Mouse (Mus musculus) erythroblast, embryonic 14.5 days (primary cell): ENCODE results near the gene Igsf9b. TPM values are rescaled to one million over a fixed set of nuclear protein-coding genes. Genes with fewer than 3 reads are reported as not detected.

Experiments
- H3K27me3 ChIP-seq: 2 replicates; pipeline ENCODE4 v1.6.1; 2012; ENCODE audit warnings: inconsistent platforms; ENCODE audit not compliant: control insufficient read depth
- H3K36me3 ChIP-seq: 2 replicates; pipeline ENCODE4 v1.6.1; 2012; ENCODE audit warnings: mild to moderate bottlenecking, inconsistent platforms; ENCODE audit not compliant: control insufficient read depth
- H3K4me1 ChIP-seq: 2 replicates; pipeline ENCODE4 v1.6.1; 2012; ENCODE audit warnings: inconsistent platforms; ENCODE audit not compliant: control insufficient read depth
- H3K4me3 ChIP-seq: replicated peaks from 2 replicates; pipeline ENCODE3; 2012; ENCODE audit warnings: moderate library complexity, mild to moderate bottlenecking, inconsistent platforms
- H3K9me3 ChIP-seq: 2 replicates; pipeline ENCODE4 v1.6.1; 2012; ENCODE audit warnings: low read length, inconsistent platforms, mixed read lengths; ENCODE audit not compliant: control insufficient read depth
- GATA1 ChIP-seq: IDR thresholded peaks from 2 replicates; pipeline ENCODE4 v1.6.1; 2012; ENCODE audit warnings: low read length, inconsistent platforms, mixed read lengths
- TAL1 ChIP-seq: IDR thresholded peaks from 3 replicates; pipeline ENCODE4 v1.6.1; 2012; ENCODE audit warnings: low read length, inconsistent platforms, mixed read lengths
- polyA plus RNA-seq: library from polyadenylated mRNA; stranded (reverse); fragments of >175 nt; gene quantifications from 2 replicates; pipeline ENCODE4 v1.2.3, GENCODE M21; 2012

Gene Igsf9b
- polyA plus RNA-seq, 1 experiment, result not detected

DNA sequence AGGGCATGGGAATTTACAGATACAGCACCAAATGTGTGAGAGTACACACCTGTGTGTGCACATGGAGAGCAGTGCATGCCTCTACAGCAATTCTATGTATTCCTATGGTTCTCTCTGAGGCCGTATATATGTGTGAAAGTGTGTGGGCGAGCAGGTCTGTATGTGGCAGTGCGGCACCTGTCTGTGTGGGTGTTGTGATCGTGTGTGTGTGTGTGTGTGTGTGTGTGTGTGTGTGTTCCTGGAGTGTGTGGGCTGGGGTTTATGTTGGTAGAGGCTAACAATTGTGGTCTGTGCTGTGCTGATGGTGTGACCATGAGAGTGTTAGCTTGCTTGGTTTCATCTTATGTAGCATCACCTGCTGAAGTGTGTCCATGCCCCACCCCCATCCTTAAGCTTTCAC, 12.1 kb upstream of the Igsf9b start:
- no peak for TF ChIP-seq TAL1
- TF ChIP-seq GATA1, result no peak
- no peaks in the 10 kb centered on the region for H3K36me3 ChIP-seq
- H3K27me3 ChIP-seq, result no peaks in the 10 kb centered on the region
- H3K9me3 ChIP-seq, result no peaks in the 10 kb centered on the region
- no peak overlapping the region for H3K4me3 ChIP-seq
- no peaks in the 10 kb centered on the region for H3K4me1 ChIP-seq

DNA sequence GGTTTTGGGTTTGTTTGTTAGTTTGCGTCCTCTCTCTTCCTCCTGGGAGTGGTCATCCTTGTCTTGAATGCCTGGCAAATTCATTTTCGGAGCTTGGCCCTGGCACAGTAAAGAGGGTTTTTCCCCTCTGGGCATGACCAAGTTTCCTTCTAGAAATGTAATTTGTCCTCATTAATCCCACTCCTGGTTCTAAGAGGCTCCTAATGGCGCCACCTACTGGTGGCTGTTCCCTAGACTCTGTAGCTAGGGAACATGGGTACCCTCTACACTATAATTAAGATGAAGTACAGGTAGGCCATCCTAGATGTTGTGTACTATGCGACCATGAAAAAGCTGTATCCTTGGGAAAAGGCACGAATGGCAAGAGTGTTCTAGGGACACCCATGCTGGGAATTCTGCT, 11.6 kb upstream of the Igsf9b start:
- H3K4me3 ChIP-seq, result no peak overlapping the region
- TF ChIP-seq TAL1 (no peak), GATA1 (no peak)
- H3K36me3 ChIP-seq, result no peaks in the 10 kb centered on the region
- no peaks in the 10 kb centered on the region for H3K9me3 ChIP-seq
- H3K27me3 ChIP-seq, result no peaks in the 10 kb centered on the region
- H3K4me1 ChIP-seq, result no peaks in the 10 kb centered on the region

DNA sequence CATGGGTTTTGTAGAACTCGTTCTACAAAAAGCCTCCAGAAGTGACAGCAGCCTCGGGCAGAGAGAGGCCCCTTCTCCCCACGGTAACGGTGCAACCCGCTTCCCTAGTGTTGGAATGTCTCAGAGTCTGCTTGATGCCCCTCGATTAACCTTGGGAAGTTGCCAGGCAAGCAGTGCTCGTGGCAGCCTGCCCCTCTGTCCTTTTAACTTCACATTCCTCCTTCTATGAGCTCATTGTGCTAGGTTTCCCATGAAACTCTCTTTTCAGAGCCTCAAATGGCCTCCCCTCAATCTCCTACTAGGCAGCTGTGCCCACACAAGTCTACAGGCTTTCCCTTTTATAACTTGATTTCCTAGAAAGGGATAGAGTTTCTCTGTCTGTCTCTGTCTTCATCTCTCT, 10.6 kb upstream of the Igsf9b start:
- H3K27me3 ChIP-seq, result no peaks in the 10 kb centered on the region
- TF ChIP-seq GATA1 (no peak), TAL1 (no peak)
- no peaks in the 10 kb centered on the region for H3K9me3 ChIP-seq
- no peaks in the 10 kb centered on the region for H3K4me1 ChIP-seq
- H3K36me3 ChIP-seq, result no peaks in the 10 kb centered on the region
- no peak overlapping the region for H3K4me3 ChIP-seq

DNA sequence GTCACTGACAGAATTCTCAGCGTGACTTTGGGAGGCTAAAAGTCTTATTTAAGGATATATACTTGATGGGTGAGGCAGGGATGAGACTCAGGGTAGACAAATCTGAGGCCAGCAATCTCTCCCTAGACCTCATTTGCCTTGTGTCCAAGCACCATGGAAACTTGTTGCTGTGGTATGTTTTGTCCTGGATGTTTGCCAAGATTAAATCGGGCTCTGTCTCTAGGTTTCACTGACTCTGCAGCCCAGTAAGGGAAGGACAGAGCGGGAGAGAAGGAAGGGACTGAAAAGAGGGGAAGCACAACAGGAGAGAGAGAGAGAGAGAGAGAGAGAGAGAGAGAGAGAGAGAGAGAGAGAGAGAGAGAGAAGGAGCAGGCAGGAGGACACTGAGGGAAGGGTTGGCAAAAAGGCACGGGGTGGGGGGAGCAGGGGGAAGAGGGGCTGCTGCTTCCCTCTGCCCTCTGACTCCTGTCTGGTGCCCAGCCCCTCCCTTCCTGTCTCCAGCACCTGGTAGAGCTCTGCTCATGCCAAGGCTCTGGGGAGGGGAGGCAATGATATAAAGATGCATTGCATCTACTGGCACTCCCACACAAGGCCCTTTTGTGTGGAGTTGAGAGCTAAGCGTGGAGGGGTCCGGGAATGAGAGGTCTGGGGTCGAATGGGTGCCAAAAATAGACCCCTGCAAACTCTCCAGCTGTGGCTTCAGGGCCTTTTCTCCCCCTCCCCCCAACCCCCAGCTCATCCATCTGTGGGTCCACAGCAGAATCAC, 9.3 kb upstream of the Igsf9b start:
- H3K4me3 ChIP-seq, result no peak overlapping the region
- no peaks in the 10 kb centered on the region for H3K36me3 ChIP-seq
- no peaks in the 10 kb centered on the region for H3K4me1 ChIP-seq
- no peaks in the 10 kb centered on the region for H3K9me3 ChIP-seq
- H3K27me3 ChIP-seq, result no peaks in the 10 kb centered on the region
- TF ChIP-seq GATA1 (no peak), TAL1 (no peak)

DNA sequence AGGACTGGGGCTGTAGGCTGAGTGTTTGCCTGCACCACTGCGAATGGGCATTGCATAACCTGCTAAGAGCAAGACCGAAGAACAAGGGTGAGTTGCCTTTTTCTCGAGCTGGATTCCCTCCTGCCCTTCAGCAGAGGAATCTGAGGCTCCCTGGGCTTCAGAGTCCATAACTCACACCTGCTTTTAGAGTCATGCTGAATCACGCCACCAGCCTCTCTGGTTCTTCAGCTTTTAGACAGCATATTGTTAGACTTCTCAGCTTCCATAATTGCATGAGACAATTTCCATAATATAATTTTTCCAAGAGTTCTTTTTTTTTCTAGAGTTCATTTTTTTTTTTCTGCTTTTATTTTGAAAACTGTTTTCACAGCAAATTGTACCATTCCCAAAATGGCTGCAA, 4.6 kb upstream of the Igsf9b start:
- TF ChIP-seq GATA1, result no peak
- TF ChIP-seq TAL1, result no peak
- Histone ChIP-seq H3K36me3 (no peaks in the 10 kb centered on the region), H3K4me1 (no peaks in the 10 kb centered on the region), H3K27me3 (peaks cover 21% of the 10 kb centered on the region), H3K9me3 (no peaks in the 10 kb centered on the region), H3K4me3 (no peak overlapping the region)

DNA sequence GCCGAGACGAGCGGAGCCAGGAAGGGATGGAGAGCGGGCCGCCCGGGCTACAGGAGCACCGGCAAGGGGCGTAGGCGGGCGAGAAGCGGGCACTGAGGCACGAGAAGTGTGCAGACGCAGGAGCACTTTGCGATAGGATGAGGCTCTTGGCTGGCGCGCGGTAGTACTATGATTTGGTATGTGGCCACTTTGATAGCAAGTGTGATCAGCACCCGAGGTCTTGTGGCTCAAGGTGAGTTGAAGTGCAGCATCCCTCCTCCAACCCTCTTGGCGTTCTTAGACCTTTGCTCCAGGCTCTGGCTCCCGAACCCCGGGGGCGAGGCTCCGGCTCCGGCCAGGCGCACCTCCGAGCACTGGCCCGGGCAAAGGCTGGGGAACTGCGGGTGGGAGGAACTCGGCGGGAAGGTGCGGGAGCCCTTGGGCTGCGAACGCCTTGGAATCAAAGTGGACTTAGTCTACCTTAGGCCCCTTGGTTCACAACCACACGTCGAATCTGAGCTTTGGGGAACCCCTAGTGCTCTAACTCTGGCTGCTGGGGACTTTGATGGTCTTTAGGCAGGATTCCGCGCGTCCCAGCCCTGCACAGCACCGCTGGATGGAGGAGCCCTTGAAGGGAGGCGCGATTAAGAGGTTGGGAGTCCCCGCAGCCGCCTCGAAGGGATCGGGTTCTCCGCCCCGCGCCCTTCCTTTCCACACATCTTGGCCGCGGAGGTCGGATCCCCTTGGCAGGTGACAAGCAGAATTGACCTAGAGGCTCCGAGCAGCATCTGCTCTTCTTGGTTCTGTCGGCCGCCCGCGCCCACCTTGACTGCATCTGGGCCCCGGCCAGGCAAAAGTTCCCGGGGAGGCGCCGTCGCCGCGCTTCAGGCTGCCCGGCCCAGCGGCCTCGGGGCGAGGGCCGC, 533 bp downstream of the Igsf9b start:
- Histone ChIP-seq H3K4me1 (no peaks in the 10 kb centered on the region), H3K9me3 (no peaks in the 10 kb centered on the region), H3K27me3 (peaks cover 45% of the 10 kb centered on the region), H3K4me3 (peak overlapping the region; percentile 31), H3K36me3 (no peaks in the 10 kb centered on the region)
- no peak for TF ChIP-seq TAL1
- TF ChIP-seq GATA1, result no peak

DNA sequence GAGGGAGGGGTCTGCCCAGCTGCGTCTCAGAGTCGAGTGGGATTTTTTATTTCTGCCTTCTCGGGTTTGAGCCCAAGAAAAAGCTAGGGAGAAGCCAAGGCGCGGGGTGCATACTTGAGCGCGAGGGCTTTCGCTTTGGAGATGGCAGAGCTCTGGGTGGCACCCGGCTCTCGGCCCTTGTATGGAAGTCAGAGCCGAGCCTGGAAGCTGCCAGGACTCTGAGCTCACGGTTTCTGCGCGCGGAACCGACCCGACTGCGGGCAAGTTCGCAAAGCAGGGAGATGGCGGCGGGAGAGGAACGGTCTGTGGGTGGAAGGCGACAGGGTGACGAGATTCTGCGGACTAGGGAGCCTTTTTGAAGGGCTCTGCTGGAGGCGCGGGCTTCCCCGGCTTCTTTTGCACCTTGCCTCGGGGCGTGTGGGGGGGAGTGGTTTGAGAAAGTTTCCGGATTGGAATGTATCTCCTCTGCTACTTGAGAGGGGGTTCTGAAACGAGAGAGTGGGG, 1.2 kb downstream of the Igsf9b start:
- Histone ChIP-seq H3K4me3 (no peak overlapping the region), H3K4me1 (no peaks in the 10 kb centered on the region), H3K36me3 (no peaks in the 10 kb centered on the region), H3K27me3 (peaks cover 45% of the 10 kb centered on the region), H3K9me3 (no peaks in the 10 kb centered on the region)
- TF ChIP-seq GATA1 (no peak), TAL1 (no peak)

DNA sequence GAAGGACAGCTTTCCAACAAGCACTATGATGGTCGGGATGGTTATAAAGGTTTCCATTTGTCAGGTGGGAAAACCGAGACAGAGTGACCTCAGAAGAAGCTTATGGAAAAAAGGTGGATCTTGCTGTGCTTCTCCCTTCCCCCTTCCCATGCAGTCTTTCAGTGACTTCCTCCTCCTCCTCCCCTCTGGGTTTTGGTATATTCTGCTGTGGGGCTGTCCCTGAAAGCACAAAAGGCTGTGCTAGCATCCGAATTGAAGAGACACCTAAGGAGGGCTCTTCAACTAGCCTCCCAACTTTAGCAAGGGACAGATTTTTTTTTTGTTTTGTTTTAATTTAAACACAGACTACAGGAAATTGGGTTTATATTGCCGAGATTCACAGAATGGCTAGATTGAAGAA, 1.7 kb downstream of the Igsf9b start:
- Histone ChIP-seq H3K9me3 (no peaks in the 10 kb centered on the region), H3K27me3 (peaks cover 45% of the 10 kb centered on the region), H3K4me1 (no peaks in the 10 kb centered on the region), H3K36me3 (no peaks in the 10 kb centered on the region), H3K4me3 (no peak overlapping the region)
- no peak for TF ChIP-seq GATA1

DNA sequence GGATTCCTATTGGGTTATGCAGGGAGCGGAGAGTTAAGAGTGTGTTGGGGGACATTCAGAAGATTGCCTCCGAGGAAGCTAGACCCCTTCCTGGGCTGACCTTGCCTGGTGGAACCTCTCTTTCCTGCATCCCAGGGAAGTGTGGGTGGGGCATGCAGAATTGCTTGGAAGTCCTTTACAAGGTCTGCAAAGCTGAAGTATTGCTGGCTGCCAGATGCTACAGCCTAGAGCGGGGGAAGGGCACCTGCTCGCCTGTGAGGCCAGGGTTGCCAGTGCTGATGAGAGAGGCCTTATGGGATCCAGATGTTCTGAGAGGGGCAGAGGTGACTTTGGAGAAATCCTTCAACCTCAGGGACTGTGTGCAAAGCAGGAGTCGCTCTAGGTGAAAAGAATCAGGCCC, 2.5 kb downstream of the Igsf9b start:
- H3K27me3 ChIP-seq, result peaks cover 45% of the 10 kb centered on the region
- no peaks in the 10 kb centered on the region for H3K4me1 ChIP-seq
- H3K36me3 ChIP-seq, result no peaks in the 10 kb centered on the region
- H3K9me3 ChIP-seq, result no peaks in the 10 kb centered on the region
- no peak overlapping the region for H3K4me3 ChIP-seq
- no peak for TF ChIP-seq GATA1
- no peak for TF ChIP-seq TAL1
